Mouse (Mus musculus): ENCODE measurements around the gene Bckdha.

DNA sequence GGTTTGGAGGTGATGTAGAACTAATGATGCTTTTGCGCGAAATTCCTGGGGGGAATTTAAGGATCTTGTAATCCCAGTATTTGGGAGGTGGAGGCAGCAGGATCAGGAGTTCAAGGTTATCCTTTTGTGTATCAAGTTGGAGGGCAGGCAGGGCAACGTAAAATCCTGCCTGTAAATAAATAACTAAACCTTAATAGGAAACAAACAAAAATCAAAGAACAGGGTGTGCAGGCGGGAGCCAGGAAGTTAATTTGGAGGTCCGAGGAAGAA, 39.1 kb downstream of the Bckdha start:
- TF ChIP-seq POLR2A (IDR thresholded peaks at IDR 0.05; ENCODE audit: borderline replicate concordance, extremely low read depth, insufficient read depth, insufficient read length, poor library complexity, severe bottlenecking) (no peak), CTCF (IDR thresholded peaks at IDR 0.05; ENCODE audit: borderline replicate concordance, extremely low read depth, insufficient read depth, insufficient read length) (no peak)

Data from brain, embryonic 14.5 days (tissue).